Mouse (Mus musculus) liver, adult 2 months (tissue): ENCODE measurements around the gene Amdhd2.
"Not testable (repeated sequence)": the region's sequence is repeated elsewhere in the genome, so short reads cannot be mapped to it uniquely, and the experiment has no call there.

ENCODE experiments used
- CTCF ChIP-seq: fragments of 200-500 bp; IDR thresholded peaks from 2 replicates; pipeline ENCODE4 v1.5.1; 2011; ENCODE audit warnings: low read depth, low read length, control low read depth
- POLR2A ChIP-seq: fragments of 200-500 bp; IDR thresholded peaks from 2 replicates; pipeline ENCODE4 v1.6.1; 2011; ENCODE audit warnings: low read length, control low read depth; ENCODE audit not compliant: insufficient read depth; ENCODE audit errors: extremely low read depth

GRCm38 (mm10) chr17:24129246-24129645 is 34.3 kb downstream of the Amdhd2 start:
- TF ChIP-seq CTCF, POLR2A: not testable (repeated sequence)
